Mouse (Mus musculus) heart, adult 2 months (tissue): ENCODE results near the gene Tlx1.

Experiments
- CTCF ChIP-seq: fragments of 200-600 bp; IDR thresholded peaks from 2 replicates; pipeline ENCODE4 v1.8.1; 2022; ENCODE audit warnings: antibody characterized with exemption, mild to moderate bottlenecking, moderate library complexity
- EP300 ChIP-seq: fragments of 200-500 bp; IDR thresholded peaks from 2 replicates; pipeline ENCODE4 v1.6.1; 2011; ENCODE audit warnings: low read depth, low read length, control low read depth; ENCODE audit not compliant: insufficient read depth
- POLR2A ChIP-seq: fragments of 200-500 bp; IDR thresholded peaks from 2 replicates; pipeline ENCODE4 v1.6.1; 2011; ENCODE audit warnings: mild to moderate bottlenecking, low read depth, low read length, control low read depth; ENCODE audit not compliant: insufficient read depth

- TF ChIP-seq CTCF: no peak
- TF ChIP-seq POLR2A: no peak
- TF ChIP-seq EP300: no peak
Observed at GRCm38 (mm10) chr19:45158201-45158600, 7.7 kb downstream of the Tlx1 start.
